In genomic region chr2:84783315-84783714, GRCm38 (mm10) we compare ENCODE assay signal across 23 mouse cellular contexts. TPM values are rescaled to one million over a fixed set of nuclear protein-coding genes. Genes with fewer than 3 reads are reported as not detected.
DNase-seq lines count a peak whose midpoint lies in the region; ATAC-seq lines count a peak whose summit lies in the region.
"Had no signal": no experiment of that assay in that cellular context is flagged by ENCODE, and none has a peak within 500 bp of the region (broad histone marks: within the 10 kb centered on the region; RNA-seq: fewer than 3 reads in every experiment).

No protein-coding gene starts in this region.

- no peak for ATAC-seq in heart, embryonic 13.5 days (ENCODE audit: extremely low read depth, insufficient number of reproducible peaks, low FRiP score, low TSS enrichment)
- no peak; the same call in 1 of the 2 replicates for ATAC-seq in lung, embryonic 16.5 days (ENCODE audit: low read depth)
- ATAC-seq in megakaryocyte progenitor cell, adult 5-6 weeks (replicated peaks; ENCODE audit: poor library complexity): peak; percentile 75
- ATAC-seq: forebrain, embryonic 15.5 days; hindbrain, embryonic 16.5 days; liver, embryonic 12.5 days; midbrain, embryonic 13.5 days had no signal

- no peak overlapping the region for H3K4me2 ChIP-seq in heart, embryonic 13.5 days
- no peak overlapping the region for H3K4me2 ChIP-seq in lung, embryonic 16.5 days (ENCODE audit: low read depth, low read length)
- H3K4me2 ChIP-seq: forebrain, embryonic 15.5 days; limb, embryonic 12.5 days; liver, embryonic 12.5 days; midbrain, embryonic 13.5 days; neural tube, embryonic 13.5 days had no signal

- H3K27me3 ChIP-seq in heart, embryonic 13.5 days (replicated peaks): no peaks in the 10 kb centered on the region
- H3K27me3 ChIP-seq in lung, embryonic 16.5 days (ENCODE audit: control insufficient read depth, insufficient read depth, low read depth, low read length): no peaks in the 10 kb centered on the region
- H3K27me3 ChIP-seq: forebrain, embryonic 15.5 days; midbrain, embryonic 13.5 days; neural tube, embryonic 13.5 days had no signal

- H3K4me1 ChIP-seq in heart, embryonic 13.5 days: peaks cover 35% of the 10 kb centered on the region
- H3K4me1 ChIP-seq in lung, embryonic 16.5 days (replicated peaks; ENCODE audit: control insufficient read depth, insufficient read depth, low read length): no peaks in the 10 kb centered on the region
- H3K4me1 ChIP-seq: forebrain, embryonic 15.5 days; limb, embryonic 12.5 days; midbrain, embryonic 13.5 days; neural tube, embryonic 13.5 days had no signal

- H3K4me3 ChIP-seq in heart, embryonic 13.5 days: no peak overlapping the region
- no peak overlapping the region for H3K4me3 ChIP-seq in lung, embryonic 16.5 days (ENCODE audit: low read length)
- H3K4me3 ChIP-seq: forebrain, embryonic 15.5 days; left cerebral cortex, adult 2 months; limb, embryonic 12.5 days; liver, embryonic 12.5 days; midbrain, embryonic 13.5 days; neural tube, embryonic 13.5 days had no signal

- DNase-seq in heart, postnatal 25 days (ENCODE audit: low spot score): no peak
- no peak for DNase-seq in lung, postnatal 14 days
- no peak for DNase-seq in left cerebral cortex, adult 9 months (ENCODE audit: low spot score in 2 of 2)
- DNase-seq in layer of hippocampus, adult 9-11 months: no peak
- DNase-seq: adrenal gland, adult 8-10 months; cerebellum, adult 9-11 months; embryo, embryonic 11 days; gastrocnemius, postnatal 36 days; kidney, adult 18-20 months; kidney, postnatal 25 days; lung, adult 2 months; thymus, adult 2 months had no signal

- H3K9ac ChIP-seq in heart, embryonic 13.5 days: no peak overlapping the region
- H3K9ac ChIP-seq in lung, embryonic 16.5 days (ENCODE audit: low read length): no peak overlapping the region
- H3K9ac ChIP-seq: forebrain, embryonic 15.5 days; limb, embryonic 12.5 days; liver, embryonic 12.5 days; midbrain, embryonic 13.5 days; neural tube, embryonic 13.5 days had no signal

- H3K36me3 ChIP-seq in heart, embryonic 13.5 days: no peaks in the 10 kb centered on the region
- H3K36me3 ChIP-seq in lung, embryonic 16.5 days (ENCODE audit: control insufficient read depth, insufficient read depth, low read length): no peaks in the 10 kb centered on the region
- H3K36me3 ChIP-seq: forebrain, embryonic 15.5 days; limb, embryonic 12.5 days; liver, embryonic 12.5 days; midbrain, embryonic 13.5 days; neural tube, embryonic 13.5 days had no signal

- WGBS in heart, embryonic 13.5 days: 53% methylated on average over 1 of the region's 1 CpGs
- 72% methylated on average over 1 of the region's 1 CpGs for WGBS in lung, embryonic 16.5 days

- H3K9me3 ChIP-seq in heart, embryonic 13.5 days: no peaks in the 10 kb centered on the region
- H3K9me3 ChIP-seq in lung, embryonic 16.5 days (ENCODE audit: control insufficient read depth, low read length): no peaks in the 10 kb centered on the region
- H3K9me3 ChIP-seq: forebrain, embryonic 15.5 days; limb, embryonic 12.5 days; liver, embryonic 12.5 days; midbrain, embryonic 13.5 days; neural tube, embryonic 13.5 days had no signal

- intact Hi-C loops in heart, postnatal 25 days (cut with DNase I): no loop called here

- peak overlapping the region; percentile 69 for H3K27ac ChIP-seq in heart, embryonic 13.5 days (replicated peaks)
- H3K27ac ChIP-seq in lung, embryonic 16.5 days (ENCODE audit: low read length): peak overlapping the region; percentile 45; the same call in 1 of the 2 replicates
- H3K27ac ChIP-seq: forebrain, embryonic 15.5 days; left cerebral cortex, adult 2 months; limb, embryonic 12.5 days; liver, embryonic 12.5 days; midbrain, embryonic 13.5 days; neural tube, embryonic 13.5 days had no signal

RNA-seq across cellular contexts. Expression of gene Serping1, which starts 8.1 kb away (rescaled TPM):
- polyA plus RNA-seq in heart, embryonic 13.5 days (2015; fragmentation: Nextera tagmentation; extraction: Ambion mirVana): 38.8 and 40.2 TPM in 2 replicates
- total RNA-seq in heart, postnatal 25 days (2021): 10 to 100 TPM; 68.8 to 75.7 TPM
- 143 and 153 TPM in 2 replicates for polyA plus RNA-seq in lung, embryonic 16.5 days (2015; fragmentation: Nextera tagmentation; extraction: Ambion mirVana)
- 0.22 TPM in 1 of 2 replicates, not detected in the other for total RNA-seq in megakaryocyte progenitor cell, adult 5-6 weeks (2015)
- not detected in 2 replicates for total RNA-seq in megakaryocyte progenitor cell, adult 5-6 weeks (2017)
- total RNA-seq: hematopoietic stem cell, adult 5-6 weeks had no signal

RNA-seq across cellular contexts. Expression of gene Ube2l6, which starts 15.3 kb away (rescaled TPM):
- 92.5 and 114 TPM in 2 replicates for polyA plus RNA-seq in heart, embryonic 13.5 days (2015; fragmentation: Nextera tagmentation; extraction: Ambion mirVana)
- 10 to 100 TPM; 30.6 to 70.6 TPM for total RNA-seq in heart, postnatal 25 days (2021)
- polyA plus RNA-seq in lung, embryonic 16.5 days (2015; fragmentation: Nextera tagmentation; extraction: Ambion mirVana): 76.0 and 82.9 TPM in 2 replicates
- 9.6 and 11.2 TPM in 2 replicates for total RNA-seq in megakaryocyte progenitor cell, adult 5-6 weeks (2015)
- total RNA-seq in megakaryocyte progenitor cell, adult 5-6 weeks (2017): 8.5 and 12.7 TPM in 2 replicates

RNA-seq across cellular contexts. Expression of gene Smtnl1, which starts 39.1 kb away (rescaled TPM):
- polyA plus RNA-seq in heart, embryonic 13.5 days (2015; fragmentation: Nextera tagmentation; extraction: Ambion mirVana): 0.24 and 0.27 TPM in 2 replicates
- total RNA-seq in heart, postnatal 25 days (2021): not detected
- polyA plus RNA-seq in lung, embryonic 16.5 days (2015; fragmentation: Nextera tagmentation; extraction: Ambion mirVana): 0.70 and 0.77 TPM in 2 replicates
- total RNA-seq in megakaryocyte progenitor cell, adult 5-6 weeks (2015): not detected in 2 replicates
- 0.24 TPM in 1 of 2 replicates, not detected in the other for total RNA-seq in megakaryocyte progenitor cell, adult 5-6 weeks (2017)
- total RNA-seq: adrenal gland, adult 8-10 months; left cerebral cortex, adult 2 months had no signal
- polyA plus RNA-seq: forebrain, embryonic 15.5 days; hindbrain, embryonic 16.5 days; midbrain, embryonic 13.5 days; neural tube, embryonic 13.5 days had no signal

RNA-seq across cellular contexts. Expression of gene Gm19426, which starts 39.9 kb away (rescaled TPM):
- 5.7 and 6.5 TPM in 2 replicates for polyA plus RNA-seq in heart, embryonic 13.5 days (2015; fragmentation: Nextera tagmentation; extraction: Ambion mirVana)
- total RNA-seq in heart, postnatal 25 days (2021): 1 to 10 TPM; 1.8 to 1.9 TPM
- polyA plus RNA-seq in lung, embryonic 16.5 days (2015; fragmentation: Nextera tagmentation; extraction: Ambion mirVana): 7.1 and 7.4 TPM in 2 replicates
- 0.39 TPM in 1 of 2 replicates, not detected in the other for total RNA-seq in megakaryocyte progenitor cell, adult 5-6 weeks (2015)
- not detected in 2 replicates for total RNA-seq in megakaryocyte progenitor cell, adult 5-6 weeks (2017)
- total RNA-seq: hematopoietic stem cell, adult 5-6 weeks had no signal

RNA-seq across cellular contexts. Expression of gene Timm10, which starts 43.5 kb away (rescaled TPM):
- 72.3 and 89.1 TPM in 2 replicates for polyA plus RNA-seq in heart, embryonic 13.5 days (2015; fragmentation: Nextera tagmentation; extraction: Ambion mirVana)
- total RNA-seq in heart, postnatal 25 days (2021): 100 to 1,000 TPM in 1 of 2 experiments, 10 to 100 TPM in 1; 99.8 to 103 TPM
- 36.9 and 39.3 TPM in 2 replicates for polyA plus RNA-seq in lung, embryonic 16.5 days (2015; fragmentation: Nextera tagmentation; extraction: Ambion mirVana)
- total RNA-seq in megakaryocyte progenitor cell, adult 5-6 weeks (2015): 40.2 and 55.6 TPM in 2 replicates
- 39.6 and 46.2 TPM in 2 replicates for total RNA-seq in megakaryocyte progenitor cell, adult 5-6 weeks (2017)

Comparison
In these comparisons a context has a peak if more than half of its experiments do, and no peak if none do; other contexts are left out.
1. RNA of gene Serping1, which starts 8.1 kb away (total RNA-seq): 68.8 to 75.7 TPM in heart, postnatal 25 days; 0.22 TPM in megakaryocyte progenitor cell, adult 5-6 weeks; every median in the first group is over 10 times any median in the second.